Mouse (Mus musculus) right cerebral cortex, adult 2 months (tissue): Measurements from ENCODE around the gene Mfap4.
A peak's percentile ranks its signal among the peaks of the same experiment; 100 is the strongest.

Experiments
- DNase-seq, 2 experiments: peaks; one replicate each; pipeline ENCODE4 v3.0.0; 2021 to 2022; ENCODE audit warnings: low spot score in 2 of 2

Gene Mfap4

DNA sequence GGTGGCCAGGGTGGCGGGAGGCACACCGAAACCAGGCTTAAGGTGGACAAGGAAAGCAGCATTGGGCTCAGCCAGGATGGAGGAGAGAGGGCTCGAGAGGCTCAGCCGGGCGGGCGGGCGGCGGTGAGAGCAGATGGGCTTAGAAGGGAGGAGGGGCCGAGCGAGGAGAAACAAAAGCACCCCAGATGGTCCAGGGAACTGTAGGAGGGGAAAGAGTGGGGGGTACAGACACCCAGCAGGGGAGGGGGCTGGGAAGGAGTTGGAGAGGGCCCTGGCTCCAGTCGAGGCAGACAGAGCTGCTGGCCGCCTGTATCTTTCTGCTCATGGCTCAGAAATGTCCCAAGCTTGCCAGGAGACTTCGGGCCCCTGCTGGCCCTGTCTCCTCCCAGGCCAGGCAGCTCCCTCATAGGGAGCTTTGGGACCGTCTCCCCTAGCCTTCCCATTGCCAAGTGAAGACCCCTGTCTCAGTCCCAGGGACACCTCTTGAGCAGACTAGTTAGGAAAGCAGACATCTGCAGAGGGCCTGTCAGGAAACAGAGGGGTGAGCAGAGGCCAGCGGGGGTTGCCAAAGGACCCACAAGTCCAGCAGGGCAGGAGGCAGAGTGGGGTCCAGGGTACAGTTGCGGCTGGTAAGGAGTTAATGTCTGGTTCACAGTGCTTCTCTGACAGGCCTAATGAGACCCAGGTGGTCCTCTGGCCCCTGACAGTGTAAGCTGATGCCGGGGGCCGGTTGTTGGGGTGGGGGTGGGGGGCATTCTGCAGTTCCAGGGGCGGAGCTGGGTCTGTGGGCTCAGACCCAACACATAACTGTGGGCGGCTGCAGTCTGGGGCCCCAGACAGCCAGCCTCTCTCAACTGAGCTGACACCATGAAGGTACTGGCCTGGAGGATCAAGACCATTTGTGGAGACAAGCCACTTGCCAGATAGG is at the start of gene Mfap4:
Gene Mfap4 (plus strand): TSS at position 819 of the 928 bp plus-strand sequence.
- peak; percentile 72 to 75 for DNase-seq

DNA sequence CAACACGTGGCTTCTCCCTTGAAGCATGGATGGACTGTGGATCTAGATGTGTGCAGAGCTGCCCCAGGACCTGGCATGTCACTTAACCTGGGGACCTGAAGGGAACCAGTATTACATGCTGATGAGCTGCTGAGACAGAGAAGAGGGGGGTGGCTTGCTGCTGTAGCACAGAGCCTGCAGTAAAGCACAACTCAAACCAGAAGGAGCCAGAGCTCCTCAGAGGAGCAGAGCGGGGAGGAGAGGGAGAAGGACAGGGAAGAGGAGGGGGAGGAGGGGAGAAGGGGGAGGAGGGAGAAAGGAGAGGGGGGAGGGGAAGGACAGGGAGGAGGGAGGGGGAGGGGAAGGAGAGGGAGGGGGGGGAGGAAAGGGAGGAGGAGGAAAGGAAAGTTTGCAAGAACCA is 48.9 kb upstream of the Mfap4 start:
- DNase-seq, result no peak

DNA sequence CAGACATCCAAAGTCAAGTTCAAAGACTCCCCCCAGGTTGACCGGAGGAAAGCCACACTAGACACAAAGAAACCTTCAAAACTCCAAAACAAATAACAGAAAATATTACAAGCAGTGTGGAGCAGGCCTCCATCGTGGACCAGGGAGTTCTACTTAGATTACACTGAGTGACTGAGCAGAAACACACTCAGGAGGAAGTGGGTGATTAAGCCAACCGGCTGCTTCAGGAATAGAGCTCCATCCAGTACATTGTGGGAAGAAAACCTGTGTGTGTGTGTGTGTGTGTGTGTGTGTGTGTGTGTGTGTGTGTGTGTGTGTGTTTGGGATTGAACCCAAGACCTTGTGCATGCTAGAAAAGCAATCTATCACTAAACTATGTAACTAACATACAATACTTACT is 46.1 kb upstream of the Mfap4 start:
- DNase-seq, result no peak

DNA sequence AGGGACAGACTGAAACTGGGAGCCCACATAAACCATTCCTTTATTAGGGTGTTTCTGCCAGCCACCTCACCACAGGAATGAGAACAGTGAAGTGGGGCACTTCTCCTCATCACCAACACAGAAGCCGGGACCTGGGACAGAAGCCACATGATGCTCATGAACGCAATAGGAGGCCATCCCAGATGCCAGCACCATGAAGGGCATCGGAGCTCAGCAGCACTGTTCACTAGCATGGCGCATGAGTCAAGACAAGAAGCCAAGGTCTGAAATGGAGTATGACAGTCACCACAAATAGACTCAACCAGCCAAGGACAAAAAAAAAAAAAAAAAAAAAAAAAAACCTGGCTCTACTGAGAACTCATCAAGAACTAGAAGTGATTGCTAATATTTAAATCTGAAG is 44.8 kb upstream of the Mfap4 start:
- no peak for DNase-seq

DNA sequence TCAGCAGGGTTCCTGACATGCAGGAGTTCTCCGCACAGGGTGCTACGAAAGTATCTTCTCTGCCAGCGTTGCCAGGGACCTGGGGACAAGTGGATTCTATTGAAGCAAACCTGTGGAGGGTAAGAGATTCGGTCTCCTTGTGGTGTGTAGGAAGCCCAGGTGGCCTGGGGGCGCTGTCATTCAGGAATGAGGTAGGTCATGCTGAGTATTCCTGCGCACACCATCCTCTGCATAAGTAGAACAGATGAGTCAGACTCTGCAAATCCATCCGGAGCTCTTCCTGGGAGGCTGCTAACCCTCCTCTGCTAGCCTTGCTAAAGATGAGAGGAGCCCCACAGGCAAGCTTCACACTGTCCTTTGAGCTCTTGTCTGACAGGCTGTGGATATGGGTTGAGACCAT is 43.6 kb upstream of the Mfap4 start:
- DNase-seq, result peak; percentile 61 to 70

DNA sequence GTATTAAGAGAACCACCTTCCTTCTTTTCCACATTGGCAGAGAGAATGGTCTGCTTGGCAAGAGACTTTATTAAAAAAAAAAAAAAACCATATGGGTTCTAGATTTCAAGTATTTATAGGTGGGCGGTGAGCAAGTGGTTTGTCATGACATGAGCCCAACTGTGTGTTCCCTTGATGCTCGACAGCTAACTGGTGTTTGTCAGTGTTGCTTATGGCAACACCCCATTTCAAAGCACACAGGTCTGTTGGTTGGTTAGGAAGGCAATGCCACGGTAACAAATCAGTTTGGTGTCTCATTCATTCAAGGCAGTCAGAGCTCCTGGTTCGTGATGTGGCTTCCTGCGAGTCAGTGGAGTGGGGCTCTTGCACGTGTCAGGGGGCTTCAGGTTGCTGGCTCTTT is 41.4 kb upstream of the Mfap4 start:
- DNase-seq, result no peak

DNA sequence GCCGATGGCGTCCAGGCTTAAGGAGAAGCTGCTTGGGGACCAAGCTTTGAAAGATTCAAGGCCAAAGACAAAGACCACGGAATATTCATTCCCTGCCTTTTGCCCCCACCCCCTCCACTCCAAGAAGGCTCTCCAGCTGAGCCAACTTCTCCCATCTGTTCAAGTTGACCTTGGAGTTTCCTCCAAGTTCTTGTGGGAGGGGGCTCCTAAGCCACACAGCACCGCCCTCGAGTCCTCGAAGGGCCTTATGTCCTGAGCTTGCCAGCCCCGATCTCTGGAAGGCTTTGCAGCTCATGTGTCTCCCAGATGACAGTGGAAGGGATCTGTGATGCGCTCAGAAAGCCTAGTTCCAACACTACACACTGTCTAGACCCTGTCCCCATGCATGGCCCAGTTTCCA is 37.9 kb upstream of the Mfap4 start:
- DNase-seq, result no peak

DNA sequence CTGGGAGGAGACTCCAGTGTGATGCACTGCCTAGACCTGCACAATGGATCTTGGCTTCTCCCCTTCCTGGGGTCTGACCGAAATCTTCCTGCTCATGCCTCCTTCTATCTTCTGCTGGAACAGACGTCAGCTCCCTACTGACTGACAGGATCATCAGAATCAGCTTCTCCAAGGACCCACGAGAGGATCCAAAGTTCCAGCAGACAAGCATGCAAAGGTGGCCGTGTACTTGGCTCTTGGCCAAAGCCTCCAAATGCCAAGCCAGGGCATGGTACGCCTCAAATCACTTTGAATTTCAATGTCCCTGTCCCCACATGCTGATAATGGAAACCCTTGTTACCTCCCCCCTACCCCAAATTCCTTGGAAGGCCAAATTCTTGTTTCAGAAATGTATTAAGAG is 37.2 kb upstream of the Mfap4 start:
- DNase-seq, result no peak

DNA sequence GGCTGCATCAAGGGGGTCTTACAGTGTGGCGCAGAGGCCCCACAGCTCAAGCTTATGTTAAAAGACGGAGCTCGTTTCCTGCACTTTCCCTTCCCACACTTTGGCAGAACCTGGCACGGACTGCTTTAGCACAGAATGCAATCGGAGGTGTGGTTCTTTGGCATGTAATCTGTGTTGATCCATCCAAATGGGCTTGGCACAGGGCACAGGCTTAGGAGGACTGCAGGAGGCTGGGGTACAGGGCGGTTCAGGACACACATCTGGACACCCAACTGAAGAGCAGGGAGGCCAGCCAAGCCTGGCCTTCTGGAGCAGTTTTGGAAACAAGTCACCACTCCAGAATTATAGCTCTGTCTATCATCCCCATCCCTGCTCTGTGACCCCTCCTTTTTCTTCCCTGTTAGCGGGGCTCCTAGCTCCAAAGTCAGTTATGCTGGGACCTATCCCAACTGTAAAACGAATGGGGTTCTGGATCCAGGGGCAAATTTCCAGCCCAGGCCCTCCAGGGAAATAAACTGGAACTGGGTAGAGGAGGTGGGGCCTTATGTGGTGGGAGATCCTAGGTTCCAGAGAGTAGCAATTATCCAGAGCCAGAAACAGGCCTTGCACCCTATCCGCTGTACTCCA is 36.5 kb upstream of the Mfap4 start:
- DNase-seq, result peak in 1 of 2 experiments; percentile 46

DNA sequence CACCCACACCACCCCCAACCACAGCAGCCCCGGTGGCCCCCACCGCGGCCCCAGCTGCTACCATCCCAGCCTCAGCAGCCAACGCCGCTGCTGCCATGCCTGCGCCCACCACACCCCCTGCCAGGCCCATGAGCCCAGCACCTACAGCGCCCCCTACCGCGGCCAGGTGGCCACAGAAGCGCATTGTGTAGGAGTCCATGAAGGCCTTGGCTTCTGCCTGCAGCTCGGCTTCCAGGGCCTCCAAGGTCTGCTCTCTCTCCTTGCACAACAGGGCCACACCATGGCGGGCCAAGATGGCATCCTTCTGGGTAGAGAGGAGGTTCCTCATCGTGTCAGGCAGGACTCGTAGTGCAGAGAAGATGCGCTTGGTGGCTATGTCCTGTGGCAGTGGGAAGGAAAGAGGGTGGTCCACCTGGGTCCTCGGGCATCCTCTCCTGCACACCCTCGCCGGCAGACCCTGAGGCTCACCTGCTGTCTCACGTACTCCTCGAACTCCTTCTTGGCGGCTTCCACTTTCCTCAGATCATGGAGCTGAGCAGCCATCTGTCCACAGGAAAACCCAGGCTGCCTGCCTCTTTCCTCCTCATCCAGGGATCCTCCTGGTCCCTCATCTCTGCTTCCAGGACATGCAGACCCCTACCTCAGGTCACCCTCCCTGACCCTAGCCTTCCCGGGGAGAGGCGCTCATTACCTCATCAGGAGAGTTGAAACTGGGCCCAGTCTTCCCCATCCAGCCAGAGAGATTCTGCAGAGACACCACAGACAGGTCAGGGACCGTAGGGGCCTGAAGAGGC is 35.5 kb upstream of the Mfap4 start:
- no peak for DNase-seq

DNA sequence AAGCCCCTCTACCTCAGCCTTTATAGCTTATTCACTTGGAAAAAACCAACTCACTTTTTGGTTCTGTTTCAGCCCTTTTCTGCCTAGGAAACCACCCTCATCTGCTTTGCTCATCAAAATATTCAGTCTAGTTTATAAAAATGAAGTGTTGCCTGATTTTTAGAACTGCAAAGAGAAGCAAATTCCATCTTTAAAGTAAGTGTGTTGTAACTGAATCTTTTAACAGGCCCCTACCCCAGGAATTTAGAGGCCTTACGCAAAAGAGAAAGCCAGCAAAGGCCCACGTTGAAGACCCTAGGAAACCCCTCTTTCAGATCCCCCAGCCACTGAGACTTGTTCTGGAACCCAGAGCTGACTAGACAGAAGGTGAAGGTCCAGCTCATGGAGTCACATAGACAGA is 21.2 kb upstream of the Mfap4 start:
- DNase-seq, result no peak

DNA sequence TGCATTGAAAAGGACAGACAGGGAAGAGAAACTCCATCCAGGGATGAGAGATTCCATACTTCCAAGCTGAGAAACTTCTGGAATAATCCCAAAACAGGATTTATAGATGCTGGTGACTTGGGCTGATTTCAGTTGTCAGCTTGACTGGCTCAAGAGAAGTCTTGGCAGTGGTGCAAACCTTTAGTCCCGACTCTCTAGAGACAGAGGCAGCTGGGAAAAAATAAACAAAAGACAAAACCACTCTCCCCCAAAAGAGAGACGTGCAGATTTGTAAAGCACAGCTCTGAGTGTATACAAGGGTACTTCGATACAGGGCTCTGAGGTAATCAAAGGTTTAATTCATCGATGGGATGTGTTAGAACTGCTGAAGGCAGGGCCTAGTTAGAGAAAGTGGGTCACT is 19.8 kb upstream of the Mfap4 start:
- no peak for DNase-seq

DNA sequence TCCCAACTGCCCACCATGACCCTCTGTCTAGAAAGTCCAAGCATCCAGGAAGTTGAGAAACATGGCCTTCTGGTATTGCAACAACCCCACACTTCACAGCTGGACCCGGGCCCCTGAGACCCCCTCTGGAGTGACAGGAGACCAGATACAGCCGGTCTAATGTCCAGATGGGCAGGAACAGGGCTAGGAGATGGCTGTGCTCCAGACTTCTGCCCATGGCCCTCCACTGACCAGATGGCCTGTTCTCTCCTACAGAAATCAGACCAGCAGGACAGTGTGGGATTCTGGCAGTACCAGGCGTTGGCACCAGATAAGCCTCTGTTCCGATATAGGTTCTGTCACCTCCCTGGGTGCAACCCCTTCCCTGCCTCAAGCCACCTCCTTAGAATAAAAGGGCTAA is 16.7 kb upstream of the Mfap4 start:
- no peak for DNase-seq

DNA sequence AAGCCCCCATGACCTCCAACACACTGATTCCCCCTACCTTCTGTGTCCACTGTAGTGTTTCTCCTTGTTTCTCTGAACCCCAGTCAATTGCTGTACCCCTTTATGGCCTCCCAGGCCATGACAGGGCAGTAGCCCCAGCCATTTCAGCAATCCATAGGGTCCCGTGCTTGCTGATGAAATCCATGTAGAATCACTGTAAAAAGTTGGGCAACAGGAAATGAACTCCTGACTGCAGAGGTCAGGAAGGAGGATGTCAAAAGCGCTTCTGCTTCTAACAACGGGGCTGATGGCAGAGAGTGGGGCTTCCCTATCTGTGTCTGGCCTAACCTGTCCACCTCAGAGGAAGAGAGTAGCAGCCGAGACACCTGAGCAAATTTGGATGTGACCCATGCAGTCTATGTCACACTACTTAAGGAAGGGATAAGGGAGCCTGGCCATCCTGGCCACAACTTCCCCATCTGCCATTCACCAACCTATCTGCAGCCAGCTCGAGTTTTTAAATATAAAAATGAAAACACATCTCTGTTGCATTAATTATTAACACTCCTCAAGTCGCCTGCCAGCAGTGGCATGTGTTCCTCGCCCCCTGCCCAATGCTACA is 15.8 kb upstream of the Mfap4 start:
- DNase-seq, result no peak

DNA sequence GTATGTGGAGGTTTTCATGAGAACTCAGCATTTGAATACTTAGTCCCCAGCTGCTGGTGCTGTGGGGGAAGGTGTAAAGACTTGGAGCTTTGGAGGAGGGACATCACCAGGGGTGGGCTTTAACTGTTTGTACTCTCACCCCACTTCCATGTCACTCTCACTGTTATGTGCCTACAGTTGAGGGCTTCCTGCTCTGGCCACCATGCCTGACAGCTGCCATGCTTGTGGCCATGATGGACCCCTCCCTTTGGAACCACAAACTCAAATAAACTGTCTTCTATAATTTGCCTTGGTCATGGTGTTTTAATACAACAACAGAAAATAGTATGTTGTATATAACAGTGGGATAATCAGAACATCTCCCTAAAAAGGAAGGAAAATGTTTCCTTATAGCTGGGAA is 14.4 kb upstream of the Mfap4 start:
- DNase-seq, result no peak

DNA sequence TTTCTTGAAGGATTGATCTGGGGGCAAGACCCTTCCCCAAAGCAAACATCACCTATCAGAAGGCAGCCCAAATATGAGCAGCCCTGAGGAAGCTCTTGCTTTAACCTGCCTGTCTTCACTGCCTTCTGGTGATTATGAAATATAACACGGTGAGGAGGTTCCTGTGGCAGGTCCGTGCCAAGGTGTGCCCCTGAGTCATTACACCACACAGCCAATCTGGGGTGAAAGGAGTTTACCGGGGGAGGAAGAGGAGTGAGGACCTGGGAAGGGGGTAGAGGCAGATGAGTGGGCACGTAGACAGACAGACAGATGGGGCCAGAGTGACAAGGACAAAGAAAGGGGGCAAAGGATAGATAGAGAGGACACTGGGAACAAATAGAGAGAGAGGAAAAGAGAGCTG is 11.6 kb upstream of the Mfap4 start:
- DNase-seq, result no peak

DNA sequence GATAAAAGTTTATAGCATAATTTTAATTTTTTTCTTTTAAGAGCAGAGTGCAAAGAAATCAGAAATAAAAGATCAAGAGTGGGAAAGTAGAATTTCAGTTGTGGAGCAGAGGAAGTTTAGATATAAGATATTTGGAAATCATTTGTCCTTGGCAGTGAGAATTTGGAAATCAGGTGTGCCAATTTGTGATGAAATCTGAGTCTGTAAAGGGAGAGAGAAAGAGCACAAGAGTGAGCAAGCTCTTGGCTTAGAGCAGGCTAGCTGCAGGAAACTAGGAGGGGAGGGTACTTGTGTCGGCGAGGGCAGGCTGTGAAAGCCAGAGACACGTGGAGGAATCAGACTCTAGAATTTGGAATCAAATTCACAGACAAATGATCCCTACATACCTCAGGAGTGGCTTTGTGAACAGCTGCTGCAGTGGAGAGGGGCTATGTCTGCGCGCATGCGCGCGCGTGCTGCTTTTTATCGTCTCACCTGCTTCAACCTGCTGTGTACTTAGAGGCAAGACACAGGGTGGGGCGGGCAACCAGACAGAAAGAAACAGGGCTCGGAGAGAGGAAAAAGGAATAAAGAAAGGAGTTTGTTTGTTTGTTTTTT is 8.3 kb upstream of the Mfap4 start:
- DNase-seq, result peak in 1 of 2 experiments; percentile 47

DNA sequence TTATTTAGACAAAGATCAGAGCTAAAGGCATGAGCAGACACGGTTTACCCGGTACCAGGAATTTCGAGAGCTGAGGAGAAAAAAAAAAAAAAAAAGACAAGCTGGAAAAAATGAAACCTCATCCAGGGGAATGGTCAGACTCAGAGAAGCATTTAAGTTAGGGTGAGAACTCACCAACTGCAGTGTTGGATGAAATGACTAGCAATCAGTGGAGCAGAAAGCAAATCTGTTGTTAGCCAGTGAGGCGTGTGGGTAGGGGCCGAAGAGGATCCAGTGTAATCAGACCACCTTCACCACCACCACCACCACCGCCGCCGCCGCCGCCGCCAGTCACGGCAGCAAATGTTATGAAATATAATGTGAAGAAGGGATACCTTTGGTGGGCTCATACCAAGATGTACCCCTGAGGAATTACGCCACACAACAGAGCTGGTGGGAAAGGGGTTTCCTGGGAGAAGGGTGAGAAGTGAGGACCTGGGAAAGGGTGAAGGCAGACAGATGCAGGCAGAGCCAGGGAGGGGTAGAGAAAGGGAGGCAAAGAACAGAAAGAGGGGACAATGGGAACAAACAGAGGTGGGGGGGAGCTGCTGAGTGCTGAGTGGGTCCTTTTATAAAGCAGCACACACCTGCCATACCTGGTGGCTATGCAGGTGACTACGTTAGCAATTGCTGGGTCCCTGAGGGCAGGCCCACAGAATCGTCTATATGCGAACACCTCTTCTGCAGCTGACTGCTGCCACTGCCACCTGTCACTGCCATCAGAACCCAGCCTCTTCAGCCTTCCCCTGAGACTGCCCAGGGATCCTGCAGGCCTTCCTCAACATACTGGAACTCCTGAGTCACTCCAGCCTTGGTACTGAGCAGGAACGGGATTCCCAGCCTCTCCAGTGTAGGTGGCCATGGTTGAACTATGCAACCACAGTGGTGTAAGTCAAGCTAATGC is 7.4 kb upstream of the Mfap4 start:
- no peak for DNase-seq

DNA sequence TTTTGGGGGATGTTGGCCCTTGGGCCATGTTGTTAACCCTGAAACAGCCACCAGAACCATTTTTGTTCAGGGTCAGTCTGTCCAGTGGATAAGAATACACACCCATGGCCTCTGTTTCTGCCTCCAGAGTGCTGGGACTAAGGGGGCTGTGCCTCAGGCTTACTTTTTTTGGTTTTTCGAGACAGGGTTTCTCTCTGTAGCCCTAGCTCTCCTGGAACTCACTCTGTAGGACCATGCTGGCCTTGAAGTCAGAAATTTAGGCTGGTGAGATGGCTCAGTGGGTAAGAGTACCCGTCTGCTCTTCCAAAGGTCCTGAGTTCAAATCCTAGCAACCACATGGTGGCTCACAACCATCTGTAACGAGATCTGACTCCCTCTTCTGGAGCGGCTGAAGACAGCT is 6.4 kb upstream of the Mfap4 start:
- no peak for DNase-seq

DNA sequence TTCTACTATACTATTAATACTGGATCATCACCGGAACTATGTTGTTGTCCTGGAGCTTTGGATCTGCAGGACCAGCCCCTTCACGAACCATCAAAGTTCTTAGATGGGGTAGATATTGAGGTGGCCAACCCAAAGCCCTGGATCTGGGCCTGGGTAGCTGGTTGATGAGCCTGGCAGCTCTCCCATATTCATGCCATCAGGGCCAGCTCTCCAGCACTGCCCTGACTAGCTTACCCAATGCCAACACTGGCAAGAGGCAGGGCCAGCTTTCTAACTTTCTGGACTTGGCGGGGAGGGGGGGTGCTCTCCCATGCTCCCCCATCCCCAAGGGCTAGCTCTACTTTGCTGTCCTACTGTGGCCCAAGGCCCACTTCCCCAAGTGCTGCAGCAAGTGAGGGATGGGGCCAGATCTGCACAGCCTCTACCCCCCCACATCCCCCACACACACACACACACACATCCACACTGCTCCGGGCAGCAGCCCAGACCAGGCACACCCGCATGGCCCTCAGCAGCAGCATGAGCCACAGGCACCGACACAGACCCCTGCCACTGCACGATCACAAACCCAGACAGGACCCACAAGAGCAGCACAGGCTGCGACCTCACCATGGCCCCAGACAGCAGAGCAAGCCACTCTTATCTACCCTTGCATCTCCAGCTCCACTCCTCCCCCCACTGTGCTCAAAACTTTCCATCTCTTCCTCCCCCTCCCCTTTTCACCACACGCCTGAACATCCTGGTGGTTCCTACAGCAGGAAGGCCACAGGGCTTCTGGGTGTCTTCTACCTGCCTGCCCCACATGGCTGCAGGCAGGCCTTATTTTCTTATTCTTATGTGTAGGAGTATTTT is 3.8 kb upstream of the Mfap4 start:
- DNase-seq, result no peak
